Mouse (Mus musculus) activated CD4-positive, CD25-positive, alpha-beta regulatory T cell, adult 4 months (primary cell): ENCODE measurements around the gene Nlrp6. TPM values are rescaled to one million over a fixed set of nuclear protein-coding genes. Genes with fewer than 3 reads are reported as not detected.

Experiments used
- ATAC-seq: one replicate; pipeline ENCODE4 v1.8.0; 2017
- polyA plus RNA-seq, 2 experiments: library from polyadenylated mRNA; unstranded; fragments of 100-300 nt; shearing (Covaris generic); gene quantifications; one replicate each; pipeline ENCODE4 v1.2.1; 2017

Gene Nlrp6
- polyA plus RNA-seq, 2 experiments from 2014 or later, result not detected

DNA sequence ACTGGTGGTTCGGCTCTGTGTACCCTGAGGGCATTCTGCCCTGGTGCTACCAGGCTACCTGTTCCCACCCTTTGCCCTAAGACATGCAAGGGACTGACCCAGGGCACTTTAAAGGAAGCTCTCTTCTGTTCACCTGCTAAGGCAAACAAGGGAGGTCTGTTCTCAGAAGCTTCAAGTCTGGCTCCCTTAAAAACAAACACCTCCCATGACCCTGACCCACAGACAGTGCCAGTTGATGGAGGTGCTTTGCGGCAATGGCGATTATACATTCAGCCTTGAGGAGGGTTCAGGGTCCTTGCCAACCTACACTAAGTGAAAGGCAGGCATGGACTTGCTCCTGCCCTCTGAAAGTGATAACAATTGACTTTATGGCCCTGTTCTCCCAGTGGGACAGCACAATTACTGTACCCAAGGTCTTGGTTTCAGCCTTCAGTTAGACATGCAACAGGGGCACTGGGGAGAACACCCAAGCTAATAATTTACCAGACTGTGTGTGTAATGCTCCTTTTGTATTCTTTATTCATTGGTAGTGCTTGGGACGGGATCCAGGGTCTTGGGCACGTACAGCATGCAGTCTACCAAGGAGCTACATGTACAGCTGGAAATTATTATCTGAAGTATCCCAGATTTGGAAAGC, 7.7 kb upstream of the Nlrp6 start:
- no peak for ATAC-seq

DNA sequence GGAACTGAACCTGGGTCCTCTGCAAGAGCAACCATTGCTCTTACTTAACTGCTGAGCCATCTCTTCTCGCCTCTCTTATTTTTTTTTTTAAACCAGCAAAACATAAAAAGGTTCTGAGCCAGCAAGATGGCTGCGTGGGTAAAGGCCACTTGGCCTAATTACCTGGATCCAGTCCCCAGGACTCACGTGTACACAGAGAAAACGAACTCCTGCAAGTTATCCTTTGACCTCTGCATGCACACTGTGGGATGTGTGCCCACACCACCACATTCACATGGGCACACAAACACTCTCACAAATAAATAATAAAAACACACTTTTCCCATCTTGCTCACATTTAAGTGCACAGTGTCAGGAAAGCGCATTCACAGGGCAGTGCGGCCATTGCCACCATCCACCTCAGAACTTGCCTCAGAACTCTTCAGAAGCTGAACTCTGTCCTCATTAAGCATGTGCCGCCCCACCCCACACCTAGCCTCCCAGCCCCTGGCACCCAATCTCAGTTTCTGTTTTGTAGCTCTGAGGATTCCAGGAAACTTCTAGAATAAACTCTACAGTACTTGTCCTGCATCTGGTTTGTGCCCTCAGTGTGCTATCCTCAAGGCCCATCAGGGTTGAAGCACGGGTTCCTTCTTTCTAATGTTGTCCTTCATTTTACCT, 6.5 kb upstream of the Nlrp6 start:
- ATAC-seq, result no peak

DNA sequence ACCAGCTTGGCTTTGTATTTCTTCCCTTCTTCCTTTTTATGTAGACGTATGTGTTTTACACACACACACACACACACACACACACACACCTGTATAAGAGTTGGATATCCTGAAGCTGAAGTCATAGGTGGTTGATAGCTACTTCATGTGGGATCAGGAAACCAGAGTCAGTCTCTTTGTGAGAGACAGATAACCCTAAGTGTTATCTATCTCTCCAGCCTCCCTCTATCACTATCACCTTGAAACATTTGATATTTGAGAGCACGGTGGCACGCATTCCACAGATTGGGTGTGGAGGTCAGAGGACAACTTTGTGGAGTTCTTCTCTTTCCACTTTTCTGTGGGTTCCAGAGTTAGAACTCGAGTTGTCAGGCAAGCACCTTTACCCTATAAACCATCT, 791 bp upstream of the Nlrp6 start:
- no peak for ATAC-seq

- no peak for ATAC-seq
Observed at GRCm38 (mm10) chr7:140921225-140921975, 698 bp downstream of the Nlrp6 start.

GRCm38 (mm10) chr7:140922398-140923069, 1.8 kb downstream of the Nlrp6 start:
- no peak for ATAC-seq

DNA sequence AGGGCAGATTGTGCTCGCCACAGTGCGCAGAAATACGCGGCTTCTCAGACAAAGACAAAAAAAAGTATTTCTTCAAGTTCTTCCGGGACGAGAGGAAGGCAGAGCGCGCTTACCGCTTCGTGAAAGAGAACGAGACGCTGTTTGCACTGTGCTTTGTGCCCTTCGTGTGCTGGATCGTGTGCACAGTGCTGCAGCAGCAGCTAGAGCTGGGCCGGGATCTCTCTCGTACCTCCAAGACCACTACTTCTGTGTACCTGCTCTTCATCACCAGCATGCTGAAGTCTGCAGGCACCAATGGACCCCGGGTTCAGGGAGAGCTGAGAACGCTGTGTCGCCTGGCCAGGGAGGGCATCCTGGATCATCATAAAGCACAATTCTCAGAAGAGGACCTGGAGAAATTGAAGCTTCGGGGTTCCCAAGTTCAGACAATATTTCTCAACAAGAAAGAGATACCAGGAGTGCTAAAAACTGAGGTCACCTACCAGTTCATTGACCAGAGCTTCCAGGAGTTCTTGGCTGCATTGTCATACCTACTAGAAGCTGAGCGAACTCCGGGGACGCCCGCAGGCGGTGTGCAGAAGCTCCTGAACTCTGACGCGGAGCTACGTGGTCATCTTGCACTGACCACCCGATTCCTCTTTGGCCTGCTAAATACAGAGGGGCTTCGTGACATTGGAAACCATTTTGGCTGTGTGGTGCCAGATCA, 2.5 kb downstream of the Nlrp6 start:
- no peak for ATAC-seq

GRCm38 (mm10) chr7:140927181-140927580, 6.5 kb downstream of the Nlrp6 start:
- ATAC-seq, result no peak

DNA sequence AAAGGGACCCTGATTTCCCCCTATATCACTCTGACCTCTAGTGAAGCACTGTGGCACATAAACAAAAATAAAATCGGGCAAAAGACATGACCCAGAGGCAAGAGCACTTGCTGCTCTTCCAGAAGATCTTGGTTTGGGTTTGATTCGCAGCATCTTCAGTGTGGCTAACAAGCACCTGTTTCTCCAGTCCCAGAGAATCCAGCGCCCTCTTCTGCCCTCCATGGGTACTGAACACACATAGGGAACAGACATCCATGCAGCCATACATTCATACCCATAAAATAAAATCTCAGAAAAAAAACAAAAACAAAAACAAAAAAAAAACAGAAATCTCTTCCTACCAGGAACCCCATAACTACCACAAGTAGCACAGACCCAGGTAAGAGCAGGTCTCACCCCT, 17.7 kb downstream of the Nlrp6 start:
- no peak for ATAC-seq

GRCm38 (mm10) chr7:140938896-140939295, 18.2 kb downstream of the Nlrp6 start:
- ATAC-seq, result no peak

DNA sequence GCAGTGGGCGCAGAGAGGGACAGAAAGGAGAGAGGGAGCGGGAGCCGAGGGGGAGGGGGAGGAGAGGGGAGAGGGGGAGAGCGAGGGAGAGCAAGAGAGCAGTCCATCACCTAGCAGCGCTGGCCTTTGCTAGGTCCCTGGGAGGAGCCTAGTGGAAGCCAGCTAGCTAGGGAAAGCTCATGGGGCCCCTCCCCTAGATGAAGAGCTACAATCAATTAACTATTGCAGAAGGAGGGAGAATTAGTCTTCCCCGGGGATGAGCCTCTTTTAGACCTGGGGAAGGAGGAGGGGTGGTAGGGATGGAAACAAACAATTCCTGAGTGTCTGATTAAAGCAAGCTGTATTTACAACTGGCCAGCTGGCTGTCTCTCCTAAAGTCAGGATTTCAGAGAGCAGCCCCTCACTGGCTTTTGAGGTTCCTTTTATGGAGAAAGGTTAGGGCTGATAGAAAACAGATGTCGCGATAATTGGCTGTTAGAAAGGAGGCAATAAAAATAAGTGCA, 19.0 kb downstream of the Nlrp6 start:
- no peak for ATAC-seq

DNA sequence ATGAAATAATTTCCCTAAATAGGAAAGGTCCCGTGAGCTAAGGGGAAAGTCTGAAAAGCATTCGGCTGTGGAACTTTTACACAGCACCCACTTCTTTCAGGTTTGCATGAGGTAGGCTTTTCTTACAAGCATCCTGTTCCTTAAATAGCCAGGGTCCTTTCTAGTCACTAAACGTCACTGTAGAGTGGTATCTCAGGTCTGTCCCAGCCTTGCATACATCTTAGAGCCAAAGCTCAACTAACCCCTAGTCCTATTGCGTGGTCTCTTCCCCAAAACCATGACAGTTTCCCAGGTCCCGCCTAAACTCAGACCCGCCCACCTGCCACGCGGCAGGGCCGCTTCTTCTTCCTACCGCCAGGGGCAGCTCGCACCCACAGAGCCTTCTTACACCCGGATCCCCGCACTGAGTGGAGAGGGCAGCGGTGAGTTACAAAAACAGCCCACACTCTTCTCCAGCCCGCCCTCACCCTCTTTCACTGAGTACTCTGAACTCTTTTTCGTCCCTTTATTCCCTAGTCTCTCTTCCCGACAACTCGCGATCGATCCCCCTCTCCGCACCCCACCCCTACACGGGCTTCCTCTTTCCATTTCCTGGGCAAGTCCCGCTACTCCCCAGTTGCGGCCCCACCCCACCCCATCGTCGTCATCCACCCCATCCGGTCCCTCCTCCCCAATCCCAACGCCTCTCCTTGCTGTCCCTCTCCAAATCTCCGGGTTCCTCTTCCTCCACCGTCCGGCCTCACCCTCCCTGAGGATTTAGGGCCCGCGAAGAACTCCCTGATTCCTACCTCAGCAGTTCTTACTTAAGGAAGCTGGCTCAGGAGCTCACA, 20.7 kb downstream of the Nlrp6 start, which contains the start of gene Pgghg:
Gene Pgghg, plus strand, starts transcription at position 170 of the 830 bp plus-strand sequence.
- peak; percentile 87 for ATAC-seq

GRCm38 (mm10) chr7:140942341-140942740, 21.6 kb downstream of the Nlrp6 start:
- ATAC-seq, result no peak

- ATAC-seq, result no peak
Observed at GRCm38 (mm10) chr7:140942811-140943210, 22.1 kb downstream of the Nlrp6 start.

DNA sequence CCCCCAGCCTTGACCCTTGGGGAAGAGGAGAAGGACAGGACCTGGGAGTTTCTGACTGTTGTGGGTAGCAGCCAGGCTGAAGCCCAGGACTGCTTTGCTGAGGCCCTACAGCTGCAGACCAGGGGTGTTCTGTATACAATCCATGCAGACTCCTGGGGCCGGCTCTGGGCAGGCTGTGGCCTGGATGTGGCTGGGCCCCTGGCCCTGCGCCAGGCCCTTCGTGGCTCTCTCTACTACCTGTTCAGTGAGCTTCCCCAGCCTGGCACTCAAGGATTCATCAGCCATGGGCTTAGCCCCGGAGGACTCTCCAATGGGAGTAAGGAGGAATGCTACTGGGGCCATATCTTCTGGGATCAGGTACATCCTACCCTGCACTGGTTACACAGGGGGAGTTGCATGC, 22.7 kb downstream of the Nlrp6 start:
- ATAC-seq, result no peak

DNA sequence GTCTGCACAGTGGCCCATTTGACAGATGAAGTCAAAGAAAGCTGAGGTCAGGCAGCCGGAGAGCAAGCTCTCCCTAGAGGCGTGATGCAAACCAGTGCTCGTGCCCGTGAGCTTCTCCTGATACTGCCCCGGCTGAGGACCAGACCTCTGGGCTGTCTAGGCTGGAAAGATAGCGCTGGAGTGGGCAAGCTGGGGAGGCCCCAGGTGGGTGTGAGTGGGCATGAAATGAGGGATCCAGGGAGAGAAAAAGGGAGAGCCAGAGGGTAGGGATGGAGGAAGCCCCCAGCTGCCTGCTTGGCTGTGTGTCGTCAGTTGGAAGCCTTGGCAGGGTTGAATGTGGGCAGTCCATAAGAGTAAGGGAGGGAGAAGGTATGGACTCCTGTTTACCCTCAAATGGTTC, 23.5 kb downstream of the Nlrp6 start:
- ATAC-seq, result no peak

DNA sequence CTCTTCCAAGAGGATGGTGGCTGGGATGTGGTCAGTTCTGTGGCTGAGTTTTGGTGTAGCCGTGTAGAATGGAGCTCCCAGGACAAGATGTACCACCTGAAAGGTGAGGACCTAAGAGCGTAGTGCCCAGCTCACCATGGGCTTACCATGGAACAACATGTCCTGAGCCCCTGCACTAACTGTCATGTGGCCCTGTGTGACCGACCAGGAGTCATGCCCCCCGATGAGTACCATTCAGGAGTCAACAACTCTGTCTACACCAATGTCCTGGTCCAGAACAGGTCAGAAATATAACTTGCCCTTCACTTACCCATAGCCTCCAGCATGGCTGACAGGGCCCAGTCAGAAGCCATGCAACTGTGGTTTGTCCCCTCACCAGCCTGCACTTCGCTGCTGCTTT, 24.5 kb downstream of the Nlrp6 start:
- no peak for ATAC-seq

GRCm38 (mm10) chr7:140946311-140946710, 25.6 kb downstream of the Nlrp6 start:
- ATAC-seq, result no peak

GRCm38 (mm10) chr7:140946980-140947379, 26.3 kb downstream of the Nlrp6 start:
- ATAC-seq, result peak; percentile 84

DNA sequence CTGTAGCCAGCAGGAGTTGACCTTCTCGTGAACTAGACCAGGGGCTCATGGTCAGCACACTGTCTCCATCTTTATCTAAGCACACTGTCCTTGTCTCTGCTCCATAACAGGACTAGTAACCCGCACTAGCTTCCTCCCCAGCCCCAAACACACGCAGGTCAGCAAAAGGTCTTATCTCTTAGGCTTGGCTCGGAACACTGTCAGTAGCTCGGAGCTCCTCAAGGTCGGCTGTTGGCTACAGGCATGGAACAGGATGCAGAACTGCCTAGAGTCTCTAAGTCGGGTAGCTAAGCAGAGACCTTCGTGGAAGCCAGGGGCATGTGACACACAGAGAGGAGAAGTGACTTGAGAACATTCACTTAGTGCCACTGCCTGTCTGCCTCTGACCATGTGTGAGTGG, 27.5 kb downstream of the Nlrp6 start:
- no peak for ATAC-seq

GRCm38 (mm10) chr7:140949255-140949654, 28.6 kb downstream of the Nlrp6 start:
- ATAC-seq, result no peak

DNA sequence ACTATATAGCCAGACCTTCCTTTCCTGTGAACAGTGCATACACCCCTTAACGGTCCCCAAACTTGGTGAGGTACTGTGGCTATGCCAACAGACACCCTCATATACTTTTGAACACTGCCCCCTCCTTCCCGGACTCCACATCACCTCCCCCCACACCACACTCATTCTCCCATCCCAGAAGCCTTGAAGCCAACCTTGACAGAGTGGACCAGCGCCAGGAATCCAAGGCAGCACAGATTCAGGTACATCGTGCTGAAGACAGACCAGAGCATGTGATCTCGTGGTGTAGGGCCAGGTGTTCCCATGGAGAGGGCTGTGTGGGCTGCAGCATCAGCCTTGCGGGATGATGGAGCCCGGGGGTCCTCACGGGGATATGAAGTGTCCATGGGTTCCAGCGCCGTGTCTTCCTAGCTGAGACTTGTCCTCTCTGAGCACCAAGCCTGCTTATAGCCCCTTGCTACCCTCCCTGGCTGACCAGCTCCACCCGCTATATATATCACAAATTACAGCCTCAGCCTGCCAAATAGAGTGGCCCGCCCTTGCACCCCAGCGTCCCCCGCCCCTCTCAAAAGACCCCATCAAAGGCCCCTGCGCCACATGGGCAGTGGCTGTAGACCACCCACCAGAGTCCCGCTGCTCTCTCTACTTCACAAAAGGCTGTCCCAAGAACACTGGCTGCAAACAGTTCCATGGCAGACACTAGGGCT, 29.3 kb downstream of the Nlrp6 start, which contains the start of gene Ifitm5:
Gene Ifitm5, minus strand, starts transcription at position 468 of the 707 bp plus-strand sequence.
- ATAC-seq, result no peak
